Mouse (Mus musculus) Patski (cell line): ENCODE measurements at regions not wholly inside any gene's neighbourhood (a gene's known extent, or its start where the extent isn't known, plus 50 kb on each side); places are given as distances from the start of the nearest gene placed in this dataset.
A peak's percentile ranks its signal among the peaks of the same experiment; 100 is the strongest.

Source experiments
- ATAC-seq: fragments of 100-300 bp; one replicate; pipeline ENCODE4 v1.8.0; 2021
- CTCF ChIA-PET: fragments of 350-600 bp; sonication (Branson Sonifier 250); formaldehyde crosslinking; loops from one replicate; lab custom pipeline; 2022; ENCODE audit warnings: inconsistent platforms; lab: Charles Lee
- POLR2A ChIA-PET: fragments of 350-600 bp; sonication (Branson Sonifier 250); formaldehyde crosslinking; loops from one replicate; lab custom pipeline; 2022; ENCODE audit warnings: antibody characterized with exemption, inconsistent platforms; lab: Charles Lee
- DNase-seq: peaks from one replicate; pipeline ENCODE4 v3.0.0-alpha.2; 2011; ENCODE audit warnings: low read depth, low spot score
- H3K27me3 ChIP-seq: fragments of 371-371 bp; one replicate; pipeline ENCODE4 v1.5.1; 2021
- CTCF ChIP-seq: fragments of 100-300 bp; IDR thresholded peaks from one replicate; pipeline ENCODE4 v1.5.1; 2021
- in situ Hi-C: fragments of 300-500 bp; cut with MboI; formaldehyde crosslinking; loops from 3 replicates; pipeline ENCODE4 v1.11.1; 2018; ENCODE audit warnings: low pct_unique_long_range_greater_than_20kb, mixed read lengths

GRCm38 (mm10) chr1:184353832-184354449, 319.8 kb upstream of the 1700056E22Rik start:
- ATAC-seq, result no peak
- CTCF ChIA-PET, result no interaction called here
- in situ Hi-C loops, result no loop called here

GRCm38 (mm10) chr1:184351760-184352159, 317.7 kb upstream of the 1700056E22Rik start:
- peaks cover 5% of the 10 kb centered on the region for H3K27me3 ChIP-seq
- ATAC-seq (no peak), DNase-seq (no peak)
- CTCF ChIA-PET, result interaction anchor here (1.1 to 1.9 kb wide), 3 partner anchors 9 to 13 kb away, joined by 3 to 5 read pairs (median 4); no protein-coding TSS in a partner anchor
- POLR2A ChIA-PET, result no interaction called here
- TF ChIP-seq CTCF, result no peak
- in situ Hi-C loops, result no loop called here

More at GRCm38 (mm10) chr1:184353832-184354449, 319.8 kb upstream of the 1700056E22Rik start:
- H3K27me3 ChIP-seq, result peaks cover 5% of the 10 kb centered on the region
- POLR2A ChIA-PET, result no interaction called here
- no peak for TF ChIP-seq CTCF
- DNase-seq, result no peak

GRCm38 (mm10) chr1:184344829-184345228, 310.7 kb upstream of the 1700056E22Rik start:
- ATAC-seq (no peak), DNase-seq (no peak)
- ChIA-PET CTCF (no interaction called here), POLR2A (no interaction called here)
- no peaks in the 10 kb centered on the region for H3K27me3 ChIP-seq
- in situ Hi-C loops, result no loop called here
- TF ChIP-seq CTCF, result no peak

- H3K27me3 ChIP-seq, result no peaks in the 10 kb centered on the region
- ATAC-seq, result no peak
- TF ChIP-seq CTCF, result no peak
- in situ Hi-C loops, result no loop called here
- DNase-seq, result no peak
- CTCF ChIA-PET, result no interaction called here
- POLR2A ChIA-PET, result no interaction called here
These were observed 301.9 kb upstream of the 1700056E22Rik start for GRCm38 (mm10) chr1:184335952-184336351.

GRCm38 (mm10) chr1:184335281-184335680, 301.2 kb upstream of the 1700056E22Rik start:
- no peak for TF ChIP-seq CTCF
- CTCF ChIA-PET, result no interaction called here
- in situ Hi-C loops, result no loop called here
- POLR2A ChIA-PET, result no interaction called here
- ATAC-seq, result no peak
- peak; percentile 33 for DNase-seq
- no peaks in the 10 kb centered on the region for H3K27me3 ChIP-seq

GRCm38 (mm10) chr1:184334818-184335217, 300.7 kb upstream of the 1700056E22Rik start:
- CTCF ChIA-PET, result no interaction called here
- no peak for DNase-seq
- TF ChIP-seq CTCF, result no peak
- H3K27me3 ChIP-seq, result no peaks in the 10 kb centered on the region
- POLR2A ChIA-PET, result no interaction called here
- no peak for ATAC-seq
- in situ Hi-C loops, result no loop called here

GRCm38 (mm10) chr1:184333086-184333485, 299.0 kb upstream of the 1700056E22Rik start:
- peaks cover 3% of the 10 kb centered on the region for H3K27me3 ChIP-seq
- CTCF ChIA-PET, result no interaction called here
- TF ChIP-seq CTCF, result no peak
- DNase-seq (no peak), ATAC-seq (no peak)
- in situ Hi-C loops, result no loop called here
- POLR2A ChIA-PET, result interaction anchor here (0.6 kb wide), 1 partner anchor 443 kb away, joined by 6 read pairs; no protein-coding TSS in a partner anchor

- no peak for ATAC-seq
- DNase-seq, result no peak
- ChIA-PET CTCF (no interaction called here), POLR2A (no interaction called here)
- peaks cover 6% of the 10 kb centered on the region for H3K27me3 ChIP-seq
- no peak for TF ChIP-seq CTCF
- in situ Hi-C loops, result no loop called here
These were observed 296.6 kb upstream of the 1700056E22Rik start for GRCm38 (mm10) chr1:184330516-184331350.

GRCm38 (mm10) chr1:184326191-184326590, 292.1 kb upstream of the 1700056E22Rik start:
- ChIA-PET POLR2A (no interaction called here), CTCF (interaction anchor here (1.1 kb wide), 1 partner anchor 20 kb away, joined by 3 read pairs; no protein-coding TSS in a partner anchor)
- DNase-seq (no peak), ATAC-seq (no peak)
- in situ Hi-C loops, result no loop called here
- no peak for TF ChIP-seq CTCF
- peaks cover 6% of the 10 kb centered on the region for H3K27me3 ChIP-seq

- in situ Hi-C loops, result no loop called here
- no peak for DNase-seq
- peaks cover 6% of the 10 kb centered on the region for H3K27me3 ChIP-seq
- CTCF ChIA-PET, result no interaction called here
- ATAC-seq, result no peak
- no peak for TF ChIP-seq CTCF
- POLR2A ChIA-PET, result interaction anchor here (0.6 kb wide), 1 partner anchor 1584 kb away, joined by 6 read pairs; no protein-coding TSS in a partner anchor
These were observed 290.1 kb upstream of the 1700056E22Rik start for GRCm38 (mm10) chr1:184324234-184324633.
